Comparison of ENCODE assay signal across 23 mouse cellular contexts in the genomic region with DNA sequence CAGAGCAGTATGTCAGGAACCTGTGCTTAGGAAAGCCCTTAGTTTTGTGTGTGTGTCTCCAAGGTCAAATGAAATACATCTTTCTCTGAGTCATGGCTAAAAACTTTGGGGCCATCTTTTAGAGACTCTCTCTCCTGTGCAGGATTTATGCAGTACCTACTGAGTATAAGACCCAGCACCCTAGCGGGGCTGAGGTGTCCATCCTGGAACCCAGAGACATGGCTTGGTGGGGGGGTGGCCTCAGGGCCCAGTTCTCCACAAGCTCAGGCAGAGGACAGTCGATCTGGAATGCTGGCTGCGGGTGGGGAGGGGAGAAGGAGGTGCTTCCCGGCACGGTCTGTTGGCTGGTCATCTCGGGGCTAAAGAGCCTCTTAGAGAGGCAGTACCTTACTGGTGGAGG. TPM values are rescaled to one million over a fixed set of nuclear protein-coding genes. Genes with fewer than 3 reads are reported as not detected.
A peak's percentile ranks its signal among the peaks of the same experiment; 100 is the strongest.
DNase-seq lines count a peak whose midpoint lies in the region; ATAC-seq and TF ChIP-seq lines count a peak whose summit lies in the region.
"Had no signal": no experiment of that assay in that cellular context is flagged by ENCODE, and none has a peak within 500 bp of the region (broad histone marks: within the 10 kb centered on the region; RNA-seq: fewer than 3 reads in every experiment).

No protein-coding gene starts in this region.

- ATAC-seq in heart, embryonic 11.5 days (replicated peaks; ENCODE audit: insufficient number of reproducible peaks, low FRiP score, low TSS enrichment), result no peak
- no peak for ATAC-seq in hindbrain, embryonic 16.5 days
- ATAC-seq: forebrain, postnatal 0 days had no signal

- 0 out of 2 replicates have a peak overlapping the region, but pooled peaks have one; percentile 39 for H3K9ac ChIP-seq in heart, embryonic 11.5 days (ENCODE audit: low read depth, low read length)
- no peak overlapping the region for H3K9ac ChIP-seq in hindbrain, embryonic 16.5 days (ENCODE audit: low read depth, low read length)
- H3K9ac ChIP-seq: forebrain, postnatal 0 days; limb, embryonic 13.5 days; liver, embryonic 14.5 days; lung, embryonic 15.5 days; neural tube, embryonic 12.5 days had no signal

- no peaks in the 10 kb centered on the region for H3K36me3 ChIP-seq in heart, embryonic 11.5 days (ENCODE audit: control insufficient read depth, insufficient read depth, low read length)
- H3K36me3 ChIP-seq in hindbrain, embryonic 10.5 days, result no peaks in the 10 kb centered on the region
- H3K36me3 ChIP-seq in hindbrain, embryonic 16.5 days (ENCODE audit: control insufficient read depth, insufficient read depth, low read length), result no peaks in the 10 kb centered on the region
- peaks cover 41% of the 10 kb centered on the region for H3K36me3 ChIP-seq in E14TG2a.4 (ENCODE audit: insufficient read depth, low read length)
- H3K36me3 ChIP-seq: forebrain, embryonic 10.5 days; limb, embryonic 13.5 days; lung, embryonic 15.5 days; neural tube, embryonic 12.5 days had no signal

- peak overlapping the region; percentile 29; the same call in 1 of the 2 replicates for H3K4me2 ChIP-seq in heart, embryonic 11.5 days
- H3K4me2 ChIP-seq in hindbrain, embryonic 16.5 days (ENCODE audit: low read length), result no peak overlapping the region
- H3K4me2 ChIP-seq: limb, embryonic 13.5 days; lung, embryonic 15.5 days; midbrain, embryonic 11.5 days; neural tube, embryonic 12.5 days had no signal

- H3K27me3 ChIP-seq in heart, embryonic 11.5 days (ENCODE audit: control insufficient read depth, insufficient read depth, low read length), result no peaks in the 10 kb centered on the region
- no peaks in the 10 kb centered on the region for H3K27me3 ChIP-seq in hindbrain, embryonic 10.5 days (ENCODE audit: insufficient read depth, poor library complexity, severe bottlenecking)
- H3K27me3 ChIP-seq in hindbrain, embryonic 16.5 days (replicated peaks; ENCODE audit: control insufficient read depth, insufficient read depth, low read length), result no peaks in the 10 kb centered on the region
- H3K27me3 ChIP-seq in E14TG2a.4 (ENCODE audit: insufficient read depth, low read length), result no peaks in the 10 kb centered on the region
- H3K27me3 ChIP-seq: limb, embryonic 13.5 days; lung, embryonic 15.5 days; neural tube, embryonic 12.5 days had no signal

- TF ChIP-seq CTCF in E14TG2a.4 (conservative IDR thresholded peaks at IDR 0.05; ENCODE audit: low read length), result no peak

- no peaks in the 10 kb centered on the region for H3K9me3 ChIP-seq in heart, embryonic 11.5 days (replicated peaks; ENCODE audit: control insufficient read depth, low read length)
- H3K9me3 ChIP-seq in hindbrain, embryonic 10.5 days, result peaks cover 4% of the 10 kb centered on the region; the same call in 1 of the 2 replicates
- no peaks in the 10 kb centered on the region for H3K9me3 ChIP-seq in hindbrain, embryonic 16.5 days (ENCODE audit: control insufficient read depth, low read length)
- no peaks in the 10 kb centered on the region for H3K9me3 ChIP-seq in E14TG2a.4 (ENCODE audit: low read length)
- H3K9me3 ChIP-seq: forebrain, embryonic 10.5 days; lung, embryonic 15.5 days; neural tube, embryonic 12.5 days had no signal

- 21% methylated on average over 6 of the region's 6 CpGs for WGBS in heart, embryonic 11.5 days (ENCODE audit: insufficient replicate concordance)
- 36% methylated on average over 6 of the region's 6 CpGs for WGBS in hindbrain, embryonic 10.5 days
- WGBS in hindbrain, embryonic 16.5 days, result 43% methylated on average over 6 of the region's 6 CpGs

- H3K4me1 ChIP-seq in heart, embryonic 11.5 days (ENCODE audit: control insufficient read depth, insufficient read depth, low read length), result peaks cover 45% of the 10 kb centered on the region
- peaks cover 23% of the 10 kb centered on the region for H3K4me1 ChIP-seq in hindbrain, embryonic 10.5 days (replicated peaks)
- no peaks in the 10 kb centered on the region; the same call in 1 of the 2 replicates for H3K4me1 ChIP-seq in hindbrain, embryonic 16.5 days (ENCODE audit: control insufficient read depth, insufficient read depth, low read depth, low read length)
- peaks cover 87% of the 10 kb centered on the region for H3K4me1 ChIP-seq in E14TG2a.4 (replicated peaks; ENCODE audit: low read depth, low read length)
- H3K4me1 ChIP-seq: neural tube, embryonic 12.5 days had no signal

- no peak for DNase-seq in heart, postnatal 10 days
- DNase-seq in hindbrain, embryonic 10.5 days (ENCODE audit: low spot score), result no peak
- peak; percentile 63 for DNase-seq in 3134 (ENCODE audit: extremely low read depth, insufficient read length, low spot score)
- no peak for DNase-seq in thymus, postnatal 4 days
- DNase-seq in urinary bladder, postnatal 14 days (ENCODE audit: low spot score), result no peak
- DNase-seq: adrenal gland, postnatal 36 days; cerebellum, adult 2 months; forebrain, postnatal 0 days; kidney, adult 9 months; right cerebral cortex, postnatal 4 days had no signal

- intact Hi-C loops in heart, postnatal 10 days (cut with DNase I), result no loop called here

- peak overlapping the region; percentile 80 for H3K27ac ChIP-seq in heart, embryonic 11.5 days (ENCODE audit: low read depth, low read length)
- peak overlapping the region; percentile 17 for H3K27ac ChIP-seq in hindbrain, embryonic 10.5 days
- H3K27ac ChIP-seq in hindbrain, embryonic 16.5 days (ENCODE audit: low read depth, low read length), result no peak overlapping the region
- H3K27ac ChIP-seq: forebrain, embryonic 10.5 days; limb, embryonic 13.5 days; liver, embryonic 14.5 days; lung, embryonic 15.5 days; neural tube, embryonic 12.5 days had no signal

- H3K4me3 ChIP-seq in heart, embryonic 11.5 days (ENCODE audit: low read depth, low read length), result no peak overlapping the region
- H3K4me3 ChIP-seq in hindbrain, embryonic 10.5 days, result no peak overlapping the region
- H3K4me3 ChIP-seq in hindbrain, embryonic 16.5 days (ENCODE audit: low read length), result no peak overlapping the region
- 0 out of 2 replicates have a peak overlapping the region, but pooled peaks have one; percentile 20 for H3K4me3 ChIP-seq in E14TG2a.4 (replicated peaks; ENCODE audit: low read length)
- H3K4me3 ChIP-seq: forebrain, embryonic 10.5 days; limb, embryonic 13.5 days; lung, embryonic 15.5 days; neural tube, embryonic 12.5 days had no signal

RNA-seq across cellular contexts. Expression of a gene that starts 19.5 kb away (rescaled TPM):
- 16.3 and 17.0 TPM in 2 replicates for polyA plus RNA-seq in heart, embryonic 11.5 days (2014; fragmentation: Nextera tagmentation; extraction: Ambion mirVana)
- total RNA-seq in heart, postnatal 10 days (2021), result 10 to 100 TPM; 48.1 to 51.1 TPM
- 2.2 and 3.7 TPM in 2 replicates for polyA plus RNA-seq in hindbrain, embryonic 10.5 days (2016; fragmentation: Nextera tagmentation; extraction: Ambion mirVana)
- 4.6 and 4.7 TPM in 2 replicates for polyA plus RNA-seq in hindbrain, embryonic 16.5 days (2015; fragmentation: Nextera tagmentation; extraction: Ambion mirVana)

RNA-seq across cellular contexts. Expression of a gene that starts 29.7 kb away (rescaled TPM):
- polyA plus RNA-seq in heart, embryonic 11.5 days (2014; fragmentation: Nextera tagmentation; extraction: Ambion mirVana), result 0.15 TPM in 1 of 2 replicates, not detected in the other
- total RNA-seq in heart, postnatal 10 days (2021), result not detected
- polyA plus RNA-seq in hindbrain, embryonic 10.5 days (2016; fragmentation: Nextera tagmentation; extraction: Ambion mirVana), result 0.15 TPM in 1 of 2 replicates, not detected in the other
- polyA plus RNA-seq in hindbrain, embryonic 16.5 days (2015; fragmentation: Nextera tagmentation; extraction: Ambion mirVana), result 0.11 TPM in 1 of 2 replicates, not detected in the other
- total RNA-seq: adrenal gland, postnatal 36 days; forebrain, postnatal 0 days; gastrocnemius, adult 8-10 months; hematopoietic stem cell, adult 5-6 weeks; layer of hippocampus, postnatal 14 days; left cerebral cortex, postnatal 14 days had no signal
- polyA plus RNA-seq: forebrain, embryonic 10.5 days; forebrain, postnatal 0 days; liver, embryonic 14.5 days; midbrain, embryonic 11.5 days; neural tube, embryonic 12.5 days had no signal
